Mouse (Mus musculus) spleen, adult 2 months (tissue): ENCODE data around the gene Morn5.

Source experiments
- CTCF ChIP-seq: fragments of 200-500 bp; IDR thresholded peaks from 2 replicates; pipeline ENCODE4 v1.5.1; 2011; ENCODE audit warnings: mild to moderate bottlenecking, inconsistent platforms; ENCODE audit not compliant: insufficient read depth, insufficient read length, insufficient replicate concordance; ENCODE audit errors: extremely low read depth
- POLR2A ChIP-seq: fragments of 200-500 bp; IDR thresholded peaks from 2 replicates; pipeline ENCODE4 v1.6.1; 2011; ENCODE audit warnings: low read depth, low read length, inconsistent platforms

DNA sequence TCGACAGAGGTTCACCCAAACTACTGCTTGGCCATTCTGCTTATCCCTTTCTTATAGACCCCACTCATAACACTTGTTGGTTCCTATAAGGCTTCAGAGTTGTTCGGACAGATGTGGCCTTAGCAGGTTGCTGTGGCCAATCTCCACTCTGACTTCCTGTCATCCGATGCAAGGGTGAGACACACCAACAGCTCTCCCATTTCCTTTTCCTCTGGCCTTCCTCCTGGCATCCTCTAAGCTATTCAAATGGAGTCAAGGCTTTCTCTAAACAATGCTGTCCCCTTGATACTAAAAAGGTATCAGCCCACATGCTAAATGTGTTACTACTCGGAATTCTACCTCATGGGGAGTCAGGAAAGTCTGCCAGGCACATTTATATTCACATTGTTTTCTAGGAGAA, 78.7 kb downstream of the Morn5 start:
- no peak for TF ChIP-seq CTCF
- TF ChIP-seq POLR2A, result no peak
